Mouse (Mus musculus): ENCODE results near the gene Uts2r.

DNA sequence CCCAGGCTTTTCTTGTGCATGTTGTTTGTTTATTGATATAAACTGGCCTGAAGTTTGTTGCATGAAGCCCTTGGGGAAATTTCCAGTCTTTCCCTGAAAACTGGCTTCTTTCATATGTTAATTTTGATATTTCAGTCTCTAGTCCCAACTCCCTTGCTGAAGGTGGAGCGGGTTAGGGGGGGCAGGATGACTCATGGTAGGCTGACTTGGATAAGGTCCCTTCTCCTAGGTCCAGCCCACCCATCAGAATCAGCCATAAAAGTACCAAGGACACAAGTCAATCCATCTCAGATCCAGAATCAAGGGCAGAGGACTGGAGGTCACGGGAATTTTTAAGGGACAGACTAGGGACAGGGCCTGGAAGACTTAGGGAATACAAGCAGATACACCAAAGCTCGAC lies 49.0 kb upstream of the Uts2r start:
- TF ChIP-seq POLR2A (IDR thresholded peaks at IDR 0.05; ENCODE audit: insufficient read depth, low read depth, low read length) = no peak
- TF ChIP-seq EP300 (IDR thresholded peaks at IDR 0.05; ENCODE audit: insufficient read depth, low read depth, low read length) = no peak
- no peak for TF ChIP-seq CTCF (IDR thresholded peaks at IDR 0.05)
